Mouse (Mus musculus) heart, embryonic 16.5 days (tissue): ENCODE measurements around the gene Polr2l. TPM values are rescaled to one million over a fixed set of nuclear protein-coding genes. Genes with fewer than 3 reads are reported as not detected.

Experiments
- ATAC-seq: fragments of 200-750 bp; cut with Nextera tagmentation; replicated peaks from 2 replicates; pipeline ENCODE4 v1.8.0; 2017; ENCODE audit warnings: moderate number of reproducible peaks; ENCODE audit not compliant: insufficient read depth, low FRiP score; ENCODE audit errors: extremely low read depth
- H3K27ac ChIP-seq: fragments of 300-500 bp; sonication (generic); 2 replicates; pipeline ENCODE4 v1.5.1; 2014; ENCODE audit warnings: mild to moderate bottlenecking, low read length, control low read depth, moderate library complexity
- H3K27me3 ChIP-seq: fragments of 300-500 bp; sonication (generic); 2 replicates; pipeline ENCODE4 v1.6.1; 2014; ENCODE audit warnings: low read length, mixed read lengths; ENCODE audit not compliant: control insufficient read depth, insufficient read depth
- H3K36me3 ChIP-seq: fragments of 300-500 bp; sonication (generic); 2 replicates; pipeline ENCODE4 v1.6.1; 2014; ENCODE audit not compliant: control insufficient read depth, insufficient read depth
- H3K4me1 ChIP-seq: fragments of 300-500 bp; sonication (generic); 2 replicates; pipeline ENCODE4 v1.6.1; 2014; ENCODE audit warnings: low read length, mixed read lengths; ENCODE audit not compliant: control insufficient read depth, insufficient read depth
- H3K4me2 ChIP-seq: fragments of 300-500 bp; sonication (generic); 2 replicates; pipeline ENCODE4 v1.6.1; 2014; ENCODE audit warnings: low read depth, mild to moderate bottlenecking, control low read depth, low read length
- H3K4me3 ChIP-seq: fragments of 300-500 bp; sonication (generic); 2 replicates; pipeline ENCODE4 v1.5.1; 2014; ENCODE audit warnings: mild to moderate bottlenecking, control low read depth, low read length
- H3K9ac ChIP-seq: fragments of 300-500 bp; sonication (generic); 2 replicates; pipeline ENCODE4 v1.6.1; 2014; ENCODE audit warnings: low read length, control low read depth
- H3K9me3 ChIP-seq: fragments of 300-500 bp; sonication (generic); replicated peaks from 2 replicates; pipeline ENCODE4 v1.6.1; 2016; ENCODE audit warnings: low read length; ENCODE audit not compliant: control insufficient read depth
- WGBS: fragments of 180-500 bp; shearing (Covaris S2); extraction: QIAGEN DNeasy Blood & Tissue Kit; methylation state at CpG from one replicate; pipeline ENCODE4 v1.1.7; 2014; 5-methylcytosine and 5-hydroxymethylcytosine counted together
- polyA plus RNA-seq: library from polyadenylated mRNA; unstranded; fragments of >200 nt; fragmentation: Nextera tagmentation; extraction: Ambion mirVana; gene quantifications from 2 replicates; pipeline ENCODE4 v1.2.1, GENCODE M21; 2015

The Polr2l gene
- polyA plus RNA-seq, 1 experiment from 2014 or later = 56.7 TPM

- no peaks in the 10 kb centered on the region for H3K27me3 ChIP-seq
- no peak overlapping the region for H3K4me3 ChIP-seq
- no peak overlapping the region for H3K9ac ChIP-seq
- H3K4me1 ChIP-seq = peaks cover 14% of the 10 kb centered on the region; the same call in 1 of the 2 replicates
- H3K4me2 ChIP-seq = peak overlapping the region; percentile 34; the same call in 1 of the 2 replicates
- H3K36me3 ChIP-seq = peaks cover 11% of the 10 kb centered on the region
- 46% methylated on average over 5 of the region's 5 CpGs for WGBS
- H3K9me3 ChIP-seq = no peaks in the 10 kb centered on the region
- ATAC-seq = no peak
- no peak overlapping the region for H3K27ac ChIP-seq
These were observed 46.2 kb downstream of the Polr2l start for GRCm38 (mm10) chr7:141428701-141429100.

- H3K9me3 ChIP-seq = no peaks in the 10 kb centered on the region
- H3K4me2 ChIP-seq = no peak overlapping the region
- WGBS = 80% methylated on average over 12 of the region's 12 CpGs
- H3K4me3 ChIP-seq = no peak overlapping the region
- no peak for ATAC-seq
- no peak overlapping the region for H3K9ac ChIP-seq
- no peaks in the 10 kb centered on the region for H3K27me3 ChIP-seq
- H3K27ac ChIP-seq = no peak overlapping the region
- peaks cover 9% of the 10 kb centered on the region for H3K36me3 ChIP-seq
- peaks cover 14% of the 10 kb centered on the region; the same call in 1 of the 2 replicates for H3K4me1 ChIP-seq
These were observed 47.8 kb downstream of the Polr2l start for GRCm38 (mm10) chr7:141426948-141427730.

- H3K4me2 ChIP-seq = no peak overlapping the region
- ATAC-seq = no peak
- H3K9me3 ChIP-seq = no peaks in the 10 kb centered on the region
- no peak overlapping the region for H3K9ac ChIP-seq
- H3K4me3 ChIP-seq = no peak overlapping the region
- peaks cover 2% of the 10 kb centered on the region; the same call in 1 of the 2 replicates for H3K4me1 ChIP-seq
- WGBS = 57% methylated on average over 4 of the region's 4 CpGs
- no peaks in the 10 kb centered on the region for H3K36me3 ChIP-seq
- H3K27ac ChIP-seq = no peak overlapping the region
- H3K27me3 ChIP-seq = no peaks in the 10 kb centered on the region
These were observed 51.1 kb downstream of the Polr2l start for GRCm38 (mm10) chr7:141423811-141424210.

Other genes with a start within 250 kb of the Polr2l start
- 43.5 and 50.7 TPM in 2 replicates for gene Phrf1, start 246.3 kb downstream of the Polr2l start, polyA plus RNA-seq
- 4.7 and 9.1 TPM in 2 replicates for gene Irf7, start 208.7 kb downstream of the Polr2l start, polyA plus RNA-seq
- gene Cdhr5, start 198.3 kb downstream of the Polr2l start, polyA plus RNA-seq = 1.6 TPM in 1 of 2 replicates, not detected in the other
- 2.1 and 2.8 TPM in 2 replicates for gene Sct, start 196.0 kb downstream of the Polr2l start, polyA plus RNA-seq
- gene Drd4, start 183.1 kb downstream of the Polr2l start, polyA plus RNA-seq = 0.05 and 0.13 TPM in 2 replicates
- gene Deaf1, start 147.4 kb downstream of the Polr2l start, polyA plus RNA-seq = 37.6 and 37.7 TPM in 2 replicates
- 32.2 and 32.5 TPM in 2 replicates for gene Tmem80, start 147.4 kb downstream of the Polr2l start, polyA plus RNA-seq
- gene Eps8l2, start 136.3 kb downstream of the Polr2l start, polyA plus RNA-seq = 2.6 and 3.9 TPM in 2 replicates
- gene Taldo1, start 82.9 kb downstream of the Polr2l start, polyA plus RNA-seq = 227 and 257 TPM in 2 replicates
- 26.6 and 28.0 TPM in 2 replicates for gene Gatd1, start 61.0 kb downstream of the Polr2l start, polyA plus RNA-seq
- 5.2 and 5.9 TPM in 2 replicates for gene Cend1, start 45.6 kb downstream of the Polr2l start, polyA plus RNA-seq
- gene Slc25a22, start 37.2 kb downstream of the Polr2l start, polyA plus RNA-seq = 17.8 and 19.7 TPM in 2 replicates
- gene Pidd1, start 31.1 kb downstream of the Polr2l start, polyA plus RNA-seq = 9.0 and 9.7 TPM in 2 replicates
- gene Rplp2, start 27.8 kb downstream of the Polr2l start, polyA plus RNA-seq = 704 and 720 TPM in 2 replicates
- gene Pnpla2, start 19.9 kb downstream of the Polr2l start, polyA plus RNA-seq = 73.1 and 78.0 TPM in 2 replicates
- gene Cracr2b, start 14.0 kb downstream of the Polr2l start, polyA plus RNA-seq = 24.2 and 26.1 TPM in 2 replicates
- 42.2 and 44.0 TPM in 2 replicates for gene Cd151, start 7.7 kb downstream of the Polr2l start, polyA plus RNA-seq
- gene Tspan4, start 108 bp upstream of the Polr2l start, polyA plus RNA-seq = 61.0 and 61.5 TPM in 2 replicates
- gene Chid1, start 64.7 kb upstream of the Polr2l start, polyA plus RNA-seq = 33.3 and 34.2 TPM in 2 replicates
- 54.1 and 54.9 TPM in 2 replicates for gene Ap2a2, start 87.0 kb upstream of the Polr2l start, polyA plus RNA-seq
- gene Muc6, start 180.2 kb upstream of the Polr2l start, polyA plus RNA-seq = 0.14 and 0.18 TPM in 2 replicates
- 0.31 and 1.1 TPM in 2 replicates for gene Muc2, start 215.2 kb upstream of the Polr2l start, polyA plus RNA-seq